Mouse (Mus musculus) adrenal gland, postnatal 36 days (tissue): ENCODE data around the gene Rps5. TPM values are rescaled to one million over a fixed set of nuclear protein-coding genes. Genes with fewer than 3 reads are reported as not detected.
"Not testable (repeated sequence)": the region's sequence is repeated elsewhere in the genome, so short reads cannot be mapped to it uniquely, and the experiment has no call there.

Experiments
- DNase-seq, 2 experiments: peaks; one replicate each; pipeline ENCODE4 v3.0.0; 2021; ENCODE audit warnings: mixed read lengths in 1 of 2
- long read RNA-seq, 2 experiments: library from polyadenylated mRNA; stranded (forward); transcript quantifications; one replicate each; pipeline ENCODE4 v2.0.0; 2021; ENCODE audit warnings: borderline sequencing depth in 2 of 2
- total RNA-seq, 2 experiments: library from RNA; stranded (reverse); gene quantifications; 2 replicates each; pipeline ENCODE4 v1.2.3; 2021

The Rps5 gene
- total RNA-seq, result 100 to 1,000 TPM; 919 to 976 TPM
- long read RNA-seq, experiment 1, transcript Rps5-201 (6 exons, 761 nt), result major isoform, 374 of 446 reads
- long read RNA-seq, experiment 1, partial matches to known transcripts, result 64 of 446 reads
- long read RNA-seq, experiment 1, other reads (novel, unspliced or antisense), result 4 of 446 reads
- long read RNA-seq, experiment 2, transcript Rps5-202 (6 exons, 794 nt), result minor isoform, 6 of 158 reads
- long read RNA-seq, experiment 2, transcript Rps5-201 (6 exons, 761 nt), result major isoform, 140 of 158 reads
- long read RNA-seq, experiment 2, partial matches to known transcripts, result 11 of 158 reads
- long read RNA-seq, experiment 2, other reads (novel, unspliced or antisense), result 1 of 158 reads

DNA sequence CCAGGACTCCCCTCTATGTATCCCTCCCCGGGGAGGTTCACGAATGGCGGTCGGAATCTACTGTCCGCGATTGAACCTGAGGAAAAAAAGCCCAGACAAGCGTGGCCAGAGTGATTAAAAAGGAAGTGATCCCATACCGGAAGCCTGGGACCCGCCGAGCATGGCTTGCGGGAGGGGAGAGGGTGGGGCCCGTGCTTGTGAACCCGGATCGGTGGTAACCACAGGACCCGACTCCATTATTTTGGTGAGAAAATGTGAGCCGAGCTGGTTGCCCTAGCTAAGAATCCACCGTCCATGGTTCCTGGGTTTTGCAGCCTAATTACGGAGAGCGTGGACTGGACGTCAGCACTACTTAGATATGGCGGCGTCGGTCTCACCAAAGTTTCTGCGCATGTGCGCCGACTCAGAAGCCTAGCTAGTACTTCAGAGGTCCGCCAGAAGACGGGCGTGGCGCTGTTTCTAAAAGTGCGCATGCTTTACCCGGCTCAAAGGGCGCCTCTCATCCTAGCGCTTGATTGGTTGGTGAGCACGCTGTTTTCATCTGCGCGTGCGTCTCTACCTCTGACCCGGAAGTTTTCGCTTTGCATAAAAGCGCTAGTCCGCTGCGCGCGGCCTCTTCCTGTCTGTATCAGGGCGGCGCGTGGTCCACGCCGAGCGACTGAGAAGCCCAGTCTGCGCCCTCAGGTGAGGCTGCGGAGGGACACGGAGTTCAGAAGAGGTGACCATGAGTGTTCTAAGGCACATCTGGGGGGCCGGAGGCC, at the start of gene Rps5:
Rps5 (plus strand) TSS at position 586 of the 761 bp plus-strand sequence.
- DNase-seq, result peak; percentile 97 to 98

DNA sequence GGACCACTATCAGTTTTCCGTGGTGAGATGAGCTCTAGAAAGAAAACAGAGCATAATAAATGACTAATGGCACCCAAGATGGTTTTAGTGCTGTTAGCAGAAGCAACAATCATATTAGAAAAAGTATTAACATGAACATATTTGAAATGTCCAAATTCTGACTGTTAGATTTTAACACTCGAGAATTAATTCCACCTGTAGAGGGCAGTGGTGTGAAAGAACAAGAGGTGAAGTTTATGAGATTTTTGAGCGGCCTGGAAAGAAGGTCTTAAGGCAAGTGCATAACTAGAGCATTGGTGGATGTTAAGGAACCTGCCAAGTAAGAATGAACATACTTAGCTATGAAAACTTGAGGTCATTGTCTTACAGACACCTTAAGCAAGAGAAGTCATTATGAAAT, 47.8 kb upstream of the Rps5 start:
- DNase-seq, result peak in 1 of 2 experiments; percentile 38

DNA sequence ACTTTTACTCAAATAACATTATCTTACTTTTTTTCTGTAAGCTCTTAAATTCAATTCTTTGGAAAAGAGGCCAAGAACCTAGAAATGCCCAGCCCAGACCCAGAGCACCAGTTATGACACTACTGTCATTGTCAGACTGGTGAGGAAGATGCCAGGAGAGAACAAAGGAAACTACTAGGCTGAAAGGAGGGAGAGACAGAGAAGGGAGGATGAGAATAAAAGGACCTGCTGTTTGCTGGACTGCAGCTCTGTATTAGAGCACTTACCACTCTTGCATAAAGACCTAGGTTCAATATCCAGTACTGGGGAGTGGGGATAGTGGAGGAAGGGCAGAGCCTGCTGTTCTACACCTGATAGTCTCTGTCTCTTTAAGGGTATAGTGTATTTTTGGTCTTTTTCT, 42.1 kb upstream of the Rps5 start:
- DNase-seq, result no peak

DNA sequence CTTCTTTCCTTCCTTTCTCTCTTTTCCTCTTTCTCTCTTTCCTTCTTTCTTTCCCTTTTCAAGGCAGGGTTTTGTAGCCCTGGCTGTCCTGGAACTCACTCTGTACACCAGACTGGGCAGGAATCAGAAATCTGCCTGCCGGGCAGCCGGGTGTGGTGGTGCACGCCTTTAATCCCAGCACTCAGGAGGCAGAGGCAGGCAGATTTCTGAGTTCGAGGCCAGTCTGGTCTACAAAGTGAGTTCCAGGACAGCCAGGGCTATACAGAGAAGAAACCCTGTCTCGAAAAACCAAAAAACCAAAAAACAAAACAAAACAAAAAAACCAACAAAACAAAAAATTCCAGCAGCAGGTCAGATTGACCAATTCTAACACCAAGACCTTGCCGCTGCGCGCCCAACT, 41.6 kb upstream of the Rps5 start:
- DNase-seq, result not testable (repeated sequence)

DNA sequence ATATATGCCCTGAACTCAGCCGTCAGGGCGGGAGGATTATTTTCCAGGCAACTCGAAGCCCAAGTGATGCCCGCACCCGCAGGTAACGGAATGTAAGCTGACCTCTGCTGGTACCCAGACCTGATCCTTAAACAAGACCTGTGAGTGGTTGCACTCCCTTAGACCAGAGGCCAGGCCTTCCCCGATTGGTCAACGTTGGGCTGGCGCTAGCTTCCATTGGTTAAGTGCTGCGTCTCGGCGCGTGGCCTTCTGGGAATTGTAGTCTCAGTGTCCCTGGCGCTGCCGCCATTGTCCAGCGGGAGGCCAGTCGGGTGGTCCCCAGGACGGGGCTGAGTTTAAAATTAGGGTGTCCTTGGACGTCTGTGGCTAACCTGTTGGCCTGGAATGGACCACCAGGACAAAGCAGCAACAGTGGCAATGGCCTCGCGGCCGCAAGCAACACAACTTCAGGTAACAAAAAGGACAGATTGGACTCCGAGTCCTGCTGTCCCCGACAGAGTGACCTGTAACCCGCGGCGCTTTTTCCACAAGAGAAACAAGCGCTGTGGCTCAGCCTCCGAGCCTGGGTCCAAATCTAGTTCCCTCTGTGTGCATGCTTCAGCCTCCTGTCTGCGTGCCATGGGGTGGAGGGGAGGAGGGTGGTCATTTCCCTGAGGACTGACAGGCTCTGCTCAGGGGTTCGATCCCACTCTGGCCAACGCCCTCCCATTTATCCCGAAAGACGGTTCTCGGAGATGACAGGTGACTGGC, 41.0 kb upstream of the Rps5 start, which contains the start of gene Zfp128:
Zfp128 (plus strand) TSS at position 267 of the 750 bp plus-strand sequence.
- DNase-seq, result peak; percentile 95 to 96

DNA sequence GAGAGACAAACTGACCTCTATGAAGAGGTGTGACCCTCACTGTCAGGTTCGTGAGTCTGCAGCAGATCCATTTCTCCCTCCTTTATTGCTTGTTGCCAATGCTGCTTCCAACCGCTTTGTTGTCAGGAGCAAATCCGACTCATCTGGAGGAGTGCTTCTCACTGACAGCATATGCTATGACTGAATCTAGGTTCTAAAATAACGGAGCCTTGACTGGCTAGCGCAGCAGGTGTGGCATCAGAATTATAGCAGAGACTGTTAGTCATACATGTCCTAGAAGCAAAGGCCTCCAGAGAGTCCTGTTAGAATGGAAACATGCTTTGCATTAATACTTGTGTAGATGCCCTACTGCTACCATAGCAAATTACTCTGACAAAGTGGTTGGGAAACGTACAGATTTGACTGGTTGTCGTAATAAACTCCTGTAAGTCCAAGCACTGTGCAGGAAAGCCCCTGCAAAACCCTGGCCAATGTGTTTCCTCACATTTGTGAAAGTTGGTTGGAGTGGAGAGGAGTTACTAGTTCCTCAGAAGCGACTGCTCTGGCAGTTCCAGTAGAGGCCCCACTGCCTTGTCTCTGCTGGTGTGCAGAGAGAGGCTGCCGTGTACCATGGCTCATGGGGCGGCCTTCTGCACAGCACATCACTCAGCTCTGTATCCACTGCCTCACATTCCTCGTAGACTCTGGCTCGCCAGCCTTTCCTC, 35.4 kb upstream of the Rps5 start:
- no peak for DNase-seq

DNA sequence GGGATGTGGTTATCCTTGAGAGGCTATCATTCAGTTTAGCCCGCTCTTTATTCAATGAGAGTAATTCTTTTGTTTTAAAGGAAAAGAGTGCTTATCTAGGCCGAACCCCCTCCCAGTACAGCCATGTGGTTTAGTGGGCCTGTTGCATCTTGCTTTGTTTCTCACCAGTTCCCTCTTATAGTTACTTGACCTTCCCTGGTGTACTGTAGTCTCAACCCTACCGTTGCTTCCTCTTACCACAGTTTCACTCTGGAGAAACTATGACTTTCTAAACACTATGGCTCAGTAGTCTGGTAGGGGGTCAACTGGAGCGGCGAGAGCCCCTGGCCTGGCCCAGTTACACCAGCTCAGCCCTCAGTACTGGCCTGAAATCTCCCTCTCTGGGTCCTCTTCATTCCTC, 34.5 kb upstream of the Rps5 start:
- no peak for DNase-seq

DNA sequence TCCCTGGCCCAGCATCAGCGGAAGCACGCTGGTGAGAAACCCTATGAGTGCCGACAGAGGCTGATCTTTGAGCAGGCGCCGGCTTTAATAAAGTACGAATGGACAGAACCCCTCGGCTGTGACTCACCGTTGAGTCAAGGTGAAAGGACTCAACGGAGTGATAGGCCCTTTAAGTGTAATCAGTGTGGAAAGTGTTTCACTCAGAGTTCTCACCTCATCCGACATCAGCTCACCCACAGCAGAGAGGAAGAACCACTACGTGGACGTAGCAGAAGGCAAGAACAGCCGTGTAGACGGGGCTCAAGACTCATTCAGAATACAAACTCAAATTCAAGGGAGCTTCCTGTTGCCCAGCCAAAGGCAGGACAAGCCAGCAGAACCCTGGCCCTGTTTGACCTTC, 31.2 kb upstream of the Rps5 start:
- no peak for DNase-seq

DNA sequence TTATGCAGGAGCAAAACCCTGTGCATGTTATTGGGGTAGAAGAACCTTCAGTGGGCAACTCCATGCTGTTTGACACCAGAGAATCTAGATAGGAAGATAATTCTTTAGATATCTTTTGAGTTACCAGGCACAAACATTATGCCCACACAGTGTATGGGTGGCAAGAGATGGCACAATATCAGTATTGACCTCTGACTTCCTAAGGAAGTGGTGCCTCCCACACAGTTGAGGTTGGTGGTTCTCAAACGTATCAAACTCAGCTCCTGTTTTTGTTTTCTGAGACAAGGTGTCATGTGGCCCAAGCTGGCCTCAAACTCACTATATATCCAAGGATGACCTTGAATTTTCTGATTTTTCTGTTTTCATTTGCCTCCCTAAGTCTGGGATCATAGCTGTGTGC, 30.8 kb upstream of the Rps5 start:
- DNase-seq, result no peak

DNA sequence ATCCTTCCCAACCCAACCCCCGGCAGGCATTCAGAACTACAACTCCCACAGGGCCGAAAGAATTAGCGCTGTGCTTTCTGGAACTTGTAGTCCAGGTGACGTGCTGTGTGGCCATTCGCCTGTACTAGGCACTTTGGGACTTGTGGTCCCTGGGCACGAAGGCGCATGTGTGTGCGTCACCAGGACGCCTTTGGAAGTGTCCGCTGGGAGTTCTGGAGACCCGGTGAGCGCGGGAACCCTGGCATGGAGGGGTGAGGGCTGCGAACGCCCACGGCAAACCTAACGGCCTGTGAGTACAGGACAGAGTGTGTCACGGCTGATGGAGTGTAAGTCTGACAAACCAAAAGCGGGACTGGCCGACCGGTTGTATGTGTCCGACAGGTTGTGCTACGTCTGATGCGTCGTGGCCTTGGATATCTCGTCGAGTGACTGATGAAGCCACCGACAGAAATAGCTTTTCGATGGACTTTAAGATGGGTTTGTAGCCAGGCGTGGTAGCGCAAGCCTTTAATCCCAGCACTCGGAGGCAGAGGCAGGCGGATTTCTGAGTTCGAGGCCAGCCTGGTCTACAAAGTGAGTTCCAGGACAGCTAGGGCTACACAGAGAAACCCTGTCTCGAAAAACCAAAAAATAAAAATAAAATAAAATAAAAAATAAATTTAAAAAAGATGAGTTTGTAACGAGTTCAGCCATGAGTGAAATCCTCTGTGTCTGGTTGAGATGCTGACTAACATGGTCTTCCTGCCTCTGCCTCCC, 24.3 kb upstream of the Rps5 start, which contains the start of gene Zscan22:
Zscan22 (plus strand) TSS at position 161 of the 756 bp plus-strand sequence.
- DNase-seq, result peak; percentile 92 to 93

DNA sequence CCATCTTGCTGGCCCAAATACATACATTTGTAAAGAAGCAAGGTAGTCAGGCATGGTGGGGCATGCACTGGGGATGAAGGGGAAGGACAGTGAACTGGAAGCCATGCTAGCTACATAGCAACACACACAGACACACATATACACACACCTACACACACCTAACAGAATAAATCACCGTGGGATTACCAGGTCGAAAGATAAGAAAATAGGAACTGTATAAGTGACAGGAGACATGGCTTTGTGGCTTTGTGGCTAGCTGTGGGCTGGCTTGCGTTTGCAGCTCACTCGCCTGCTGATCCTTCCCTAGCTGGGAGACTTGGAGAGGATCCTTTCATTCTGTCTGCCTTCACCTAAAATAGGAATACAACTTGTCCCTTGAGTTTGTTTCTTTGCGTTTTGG, 20.6 kb upstream of the Rps5 start:
- no peak for DNase-seq

DNA sequence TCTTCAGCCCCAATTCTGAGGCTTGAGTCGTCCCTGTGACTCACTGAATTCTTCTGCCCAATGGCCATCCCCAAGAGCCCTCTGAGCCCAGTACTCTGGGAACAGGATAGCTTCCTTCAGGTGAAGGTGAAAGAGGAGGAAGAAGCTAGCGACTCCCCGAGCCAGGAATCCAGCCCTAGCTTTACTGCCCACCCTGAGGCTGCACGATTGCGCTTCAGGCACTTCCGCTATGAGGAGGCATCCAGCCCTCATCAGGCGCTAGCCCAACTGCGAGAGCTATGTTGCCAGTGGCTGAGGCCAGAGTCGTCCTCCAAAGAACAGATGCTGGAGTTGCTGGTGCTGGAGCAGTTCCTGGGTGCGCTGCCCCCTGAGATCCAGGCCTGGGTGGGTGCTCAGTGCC, 18.5 kb upstream of the Rps5 start:
- no peak for DNase-seq

DNA sequence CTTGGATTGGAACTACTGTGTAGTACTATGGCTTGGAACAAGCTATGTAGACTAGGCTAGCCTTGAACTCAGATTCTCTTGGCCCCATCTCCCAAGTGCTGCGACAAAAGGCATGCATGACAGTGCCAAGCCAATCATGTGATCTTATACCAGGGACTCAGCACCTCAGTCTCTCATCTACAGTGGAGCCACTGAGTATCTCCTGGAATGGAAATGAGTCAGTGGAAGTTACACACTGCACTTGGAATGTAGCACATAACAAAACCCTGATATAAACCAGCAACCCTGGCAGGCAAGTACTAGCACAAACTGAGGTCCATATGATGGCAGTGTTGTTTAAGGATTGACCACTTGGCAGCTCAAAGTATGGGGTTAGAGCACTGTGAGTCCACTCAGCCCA, 16.9 kb upstream of the Rps5 start:
- DNase-seq, result peak in 1 of 2 experiments; percentile 19

DNA sequence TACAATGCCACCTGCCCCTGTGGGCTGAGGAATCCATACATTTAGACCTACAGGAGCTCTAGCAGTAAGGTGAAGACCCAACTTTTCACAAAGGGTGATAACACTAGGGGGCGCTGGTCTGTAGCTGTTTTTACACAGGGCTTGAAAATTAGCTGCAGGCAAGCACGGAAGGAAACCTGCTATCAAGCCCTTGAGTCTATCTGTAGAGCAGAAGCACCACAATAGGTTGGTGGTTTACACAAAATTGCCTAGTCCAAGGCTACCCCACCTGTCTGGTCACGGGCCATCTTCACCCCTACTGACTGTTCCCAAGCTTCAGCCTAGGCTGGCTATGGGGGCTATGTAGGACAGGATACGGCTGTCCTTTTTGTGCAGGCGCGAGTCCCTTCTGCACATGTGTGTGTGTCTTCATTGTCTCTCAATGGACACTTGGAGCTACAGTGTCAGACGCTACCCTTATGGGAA, 12.6 kb upstream of the Rps5 start:
- DNase-seq, result peak; percentile 80 to 88

DNA sequence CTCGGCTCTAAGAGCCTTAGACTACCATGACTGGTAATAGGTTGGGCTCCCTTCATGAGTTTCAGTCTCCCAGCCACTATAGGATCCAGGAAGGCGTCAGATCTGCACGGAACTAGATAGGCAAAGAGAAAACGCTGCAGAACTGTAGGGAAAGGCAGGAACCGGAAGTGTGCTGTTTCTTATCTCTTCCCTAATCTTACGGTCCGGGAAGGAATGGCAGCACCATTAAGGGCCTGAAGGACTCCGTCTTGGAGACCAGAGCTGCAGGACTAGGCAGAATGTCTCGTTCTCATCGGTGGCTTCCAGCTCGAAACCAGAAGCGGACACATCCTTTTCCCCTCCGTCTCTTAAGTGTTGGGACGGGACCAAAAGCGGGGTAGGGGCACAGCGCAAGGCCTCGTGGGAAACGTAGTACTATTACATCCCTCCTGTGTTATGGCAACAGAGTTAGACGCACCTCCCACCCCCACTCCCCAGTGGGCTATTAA, 11.9 kb upstream of the Rps5 start:
- peak; percentile 55 to 70 for DNase-seq

DNA sequence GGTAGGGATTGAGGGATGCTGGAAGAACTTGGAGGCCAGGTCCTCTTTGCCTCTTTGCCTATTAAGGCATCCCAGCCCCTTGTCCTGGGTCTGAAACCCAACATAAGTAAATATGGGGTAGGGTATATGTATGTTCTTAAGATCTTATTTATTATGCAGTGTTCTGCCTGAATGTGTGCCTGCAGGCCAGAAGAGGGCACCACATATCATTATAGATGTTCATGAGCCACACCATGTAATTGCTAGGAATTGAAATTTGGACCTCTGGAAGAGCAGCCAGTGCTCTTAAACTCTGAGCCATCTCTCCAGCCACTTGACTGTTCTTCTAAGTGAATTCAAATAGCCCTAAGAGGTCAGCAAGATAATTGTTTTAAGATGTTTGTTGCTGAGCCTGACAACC, 8.5 kb upstream of the Rps5 start:
- no peak for DNase-seq

DNA sequence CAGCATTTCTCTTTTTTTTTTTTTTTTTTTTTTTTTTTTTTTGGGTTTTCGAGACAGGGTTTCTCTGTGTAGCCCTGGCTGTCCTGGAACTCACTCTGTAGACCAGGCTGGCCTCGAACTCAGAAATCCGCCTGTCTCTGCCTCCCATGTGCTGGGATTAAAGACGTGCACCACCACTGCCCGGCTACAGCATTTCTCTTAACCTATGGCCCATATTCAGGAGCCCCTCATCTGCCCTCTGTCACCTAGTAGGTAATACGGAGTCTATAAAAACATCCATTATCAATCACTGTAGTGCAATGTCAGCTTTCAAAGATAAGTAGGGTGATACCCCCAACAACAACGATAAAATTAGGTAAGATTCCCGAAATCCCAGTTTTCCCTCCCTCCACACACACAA, 1.6 kb upstream of the Rps5 start:
- DNase-seq, result not testable (repeated sequence)

DNA sequence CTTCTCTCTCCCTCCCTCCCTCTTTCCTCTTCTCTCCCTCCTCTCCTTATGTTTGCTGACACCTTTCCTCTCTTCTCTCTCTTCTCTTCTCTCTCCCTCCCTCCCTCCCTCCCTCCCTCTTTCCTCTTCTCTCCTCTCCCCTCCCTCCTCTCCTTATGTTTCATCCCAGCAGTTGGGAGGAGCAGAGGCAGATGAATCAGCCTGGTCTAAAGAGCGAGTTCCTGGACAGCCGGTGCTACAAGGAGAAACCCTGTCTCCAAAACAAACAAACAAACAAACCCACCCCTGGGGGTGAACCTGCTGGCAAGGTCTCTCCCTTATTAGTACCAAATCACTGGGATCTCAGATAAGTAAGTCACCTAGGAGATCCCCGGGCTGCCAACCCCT, 779 bp upstream of the Rps5 start:
- no peak for DNase-seq

DNA sequence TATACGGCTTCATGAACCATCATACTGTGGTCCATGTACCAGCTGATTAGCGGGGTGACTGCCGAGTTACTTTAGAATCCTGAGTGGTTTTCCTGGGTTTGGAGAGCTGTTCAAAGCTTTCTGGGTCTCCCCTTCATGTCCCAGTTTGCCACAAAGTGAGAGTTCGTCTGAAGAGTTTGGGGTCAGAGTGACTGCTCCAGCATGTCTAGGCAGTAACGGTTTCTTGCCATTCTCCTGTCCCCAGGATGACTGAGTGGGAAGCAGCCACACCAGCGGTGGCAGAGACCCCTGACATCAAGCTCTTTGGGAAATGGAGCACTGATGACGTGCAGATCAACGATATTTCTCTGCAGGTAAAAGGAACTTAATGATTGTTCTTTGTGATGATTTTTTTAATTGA, 639 bp downstream of the Rps5 start:
- DNase-seq, result no peak

DNA sequence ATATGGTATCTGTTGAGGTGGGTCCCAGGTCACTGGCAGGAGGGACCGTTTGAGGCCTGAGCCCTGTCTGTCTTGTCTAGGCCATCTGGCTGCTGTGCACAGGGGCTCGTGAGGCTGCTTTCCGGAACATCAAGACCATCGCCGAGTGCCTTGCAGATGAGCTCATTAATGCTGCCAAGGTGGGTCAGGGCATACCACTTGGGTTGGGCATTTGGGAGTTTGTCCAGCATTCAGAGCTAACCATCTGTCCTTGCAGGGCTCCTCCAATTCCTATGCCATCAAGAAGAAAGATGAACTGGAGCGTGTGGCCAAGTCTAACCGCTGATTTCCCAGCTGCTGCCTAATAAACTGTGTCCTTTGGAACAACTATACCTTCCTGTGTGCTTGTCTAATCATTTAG, 4.2 kb downstream of the Rps5 start:
- no peak for DNase-seq

DNA sequence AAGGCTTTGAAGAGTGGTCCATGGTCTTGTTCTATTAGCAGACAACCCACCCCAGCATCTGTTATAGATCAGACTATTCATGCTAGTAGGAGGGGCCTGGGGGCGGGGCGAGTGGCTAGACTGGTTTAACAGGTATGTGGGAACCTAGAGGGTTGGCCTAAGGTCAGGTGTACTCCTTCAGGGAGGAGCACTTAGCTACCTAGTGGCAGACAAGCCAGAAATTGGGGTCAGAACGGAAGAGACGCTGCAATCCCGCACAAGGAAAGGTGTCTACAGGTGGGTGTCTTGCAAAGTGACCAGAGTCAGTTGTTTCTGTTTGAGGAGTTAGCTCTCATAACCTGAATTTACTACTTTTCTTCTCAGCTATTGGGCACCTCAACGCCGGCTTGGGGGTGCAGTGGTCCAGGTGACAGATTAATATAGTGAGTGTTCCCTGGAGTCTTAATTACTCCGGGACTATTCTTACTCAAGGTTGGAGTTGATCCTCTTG, 5.1 kb downstream of the Rps5 start, which contains the start of gene Rnf225:
Rnf225 (plus strand) TSS at position 226 of the 490 bp plus-strand sequence.
- no peak for DNase-seq
